Mouse (Mus musculus) T-helper 1 cell (primary cell): Measurements from ENCODE around the gene Gspt1.

Source experiments
- in situ Hi-C: fragments of 300-600 bp; cut with MboI, MseI; formaldehyde crosslinking; loops from one replicate; pipeline ENCODE4 v1.15.1; 2025; ENCODE audit warnings: high pct_unique_total_duplicates

Gspt1 gene

DNA sequence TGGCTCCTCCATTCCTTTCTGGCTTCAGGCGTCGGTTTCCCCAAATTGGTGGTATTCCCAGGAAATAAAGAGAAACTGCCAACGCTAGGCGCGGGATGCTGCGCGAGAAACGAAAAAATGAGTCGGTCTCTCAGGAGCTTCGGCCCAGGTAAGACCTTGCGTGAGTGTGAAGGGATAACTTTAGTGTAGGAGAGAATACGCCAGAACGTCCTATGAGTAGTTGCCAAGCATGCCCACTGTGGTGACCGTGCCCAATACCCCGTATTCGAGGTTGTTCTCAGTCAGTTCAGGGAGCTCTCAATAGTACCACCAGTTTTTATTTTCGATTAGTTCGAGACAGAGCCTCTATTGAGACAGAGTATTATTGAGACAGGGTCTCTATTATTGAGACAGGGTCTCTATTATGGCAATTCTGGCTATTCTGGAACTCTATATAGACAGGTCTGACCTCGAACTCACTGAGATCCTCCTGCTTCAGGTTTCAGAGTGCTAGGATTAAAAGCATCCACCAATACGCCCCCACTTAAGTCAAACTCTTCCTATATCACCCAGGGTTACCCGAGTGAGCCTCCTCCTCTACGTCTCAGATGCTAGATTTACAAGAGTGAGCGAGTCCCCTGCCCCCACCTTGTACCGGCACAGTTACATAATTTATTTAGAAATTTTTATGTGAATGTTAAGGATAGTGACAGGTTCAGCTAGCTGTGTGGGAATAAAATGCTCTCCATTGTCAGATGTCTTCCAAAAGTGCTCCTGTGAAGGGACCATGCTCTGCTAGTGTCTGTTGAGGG, 50.3 kb downstream of the Gspt1 start:
- in situ Hi-C loops, result no loop called here

DNA sequence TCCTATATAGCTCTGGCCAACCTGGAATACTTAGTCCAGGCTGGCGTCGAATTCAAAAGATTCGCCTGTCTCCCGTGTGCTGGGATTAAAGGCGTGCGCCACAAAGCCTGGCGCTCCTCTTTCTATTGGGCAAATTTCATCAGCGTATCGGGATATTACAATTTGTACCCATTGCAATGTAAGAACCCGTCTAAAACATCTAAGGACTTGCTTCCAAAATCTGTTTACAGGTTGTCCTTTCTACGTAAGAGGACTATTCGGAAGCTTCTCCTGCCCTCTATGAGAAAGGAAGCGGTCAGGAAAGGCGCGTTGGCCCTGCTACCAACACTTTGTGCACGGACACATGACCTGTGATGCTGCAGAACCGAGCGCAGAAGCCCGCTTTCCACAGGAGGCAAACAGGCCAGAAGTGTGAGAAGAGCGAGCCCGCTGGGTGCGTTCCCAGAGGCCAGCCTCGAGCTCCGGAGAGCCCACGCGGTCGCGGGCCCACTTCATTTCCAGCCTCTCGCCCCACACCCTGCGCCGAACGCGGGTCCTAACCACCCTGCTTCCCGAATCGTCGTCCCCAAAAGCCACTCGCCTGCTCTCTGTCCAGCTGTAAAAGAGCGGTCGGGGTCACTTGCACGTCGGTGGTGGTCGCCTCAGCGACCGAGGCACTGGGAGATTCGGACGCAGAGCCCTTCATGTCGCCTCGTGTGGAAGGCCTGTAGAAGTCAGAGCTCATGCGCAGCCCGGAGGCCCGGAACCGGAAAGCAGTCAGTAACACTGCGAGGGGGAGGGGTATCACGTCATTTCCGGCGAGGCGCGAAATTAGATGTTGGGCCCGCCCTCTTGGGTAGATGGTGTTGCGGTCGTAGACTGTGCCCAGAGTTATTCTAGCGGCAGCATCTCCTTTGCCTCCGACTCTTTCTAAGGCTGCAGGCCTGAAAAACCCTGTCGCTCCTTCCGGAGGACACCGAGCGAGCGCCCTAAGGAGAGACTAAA, 51.3 kb downstream of the Gspt1 start, which contains the start of gene Rsl1d1:
Gene Rsl1d1, minus strand, starts transcription at position 761 of the 984 bp plus-strand sequence.
- in situ Hi-C loops, result no loop called here

DNA sequence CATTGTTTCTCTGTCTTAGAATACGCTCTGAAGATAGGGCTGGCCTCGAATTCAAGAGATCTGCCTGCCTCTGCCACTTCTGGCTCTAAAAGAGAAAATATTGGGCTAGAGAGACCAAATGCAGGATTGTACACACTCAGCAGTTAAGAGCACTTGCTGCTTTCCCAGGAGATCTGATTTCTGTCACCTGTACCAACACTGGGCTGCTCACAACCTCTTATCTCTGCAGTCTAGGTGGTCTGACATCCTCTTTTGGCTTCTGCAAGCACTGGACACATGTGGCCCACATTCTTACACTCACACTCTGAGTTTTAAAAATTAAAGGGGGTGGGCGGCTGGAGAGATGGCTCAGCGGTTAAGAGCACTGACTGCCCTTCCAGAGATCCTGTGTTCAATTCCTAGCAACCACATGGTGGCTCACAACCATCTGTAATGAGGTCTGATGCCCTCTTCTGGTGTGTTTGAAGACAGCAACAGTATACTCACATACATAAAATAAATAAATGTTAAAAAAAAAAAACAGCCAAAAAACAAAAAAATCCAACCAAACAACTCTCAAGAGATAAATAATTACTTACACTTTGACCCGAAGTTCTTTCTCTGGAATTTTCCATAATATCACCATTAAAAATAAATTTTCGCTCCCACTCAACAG, 52.3 kb downstream of the Gspt1 start:
- in situ Hi-C loops, result no loop called here

DNA sequence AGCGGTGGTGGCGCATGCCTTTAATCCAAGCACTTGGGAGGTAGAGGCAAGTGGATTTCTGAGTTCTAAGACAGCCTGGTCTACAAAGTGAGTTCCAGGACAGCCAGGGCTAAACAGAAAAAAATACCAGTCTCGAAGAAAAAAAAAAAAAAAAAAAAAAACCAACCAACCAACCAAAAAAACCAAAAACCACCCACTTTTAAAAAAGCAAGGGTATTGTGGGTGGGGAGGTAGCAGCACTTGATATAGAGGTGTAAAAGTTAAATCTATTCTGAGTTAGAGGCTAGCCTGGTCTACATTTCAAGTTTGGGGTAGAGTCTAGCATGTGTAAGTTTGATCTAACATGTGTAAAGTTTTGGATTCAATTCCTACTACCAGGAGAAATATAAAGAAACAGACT, 53.9 kb downstream of the Gspt1 start:
- in situ Hi-C loops, result no loop called here

DNA sequence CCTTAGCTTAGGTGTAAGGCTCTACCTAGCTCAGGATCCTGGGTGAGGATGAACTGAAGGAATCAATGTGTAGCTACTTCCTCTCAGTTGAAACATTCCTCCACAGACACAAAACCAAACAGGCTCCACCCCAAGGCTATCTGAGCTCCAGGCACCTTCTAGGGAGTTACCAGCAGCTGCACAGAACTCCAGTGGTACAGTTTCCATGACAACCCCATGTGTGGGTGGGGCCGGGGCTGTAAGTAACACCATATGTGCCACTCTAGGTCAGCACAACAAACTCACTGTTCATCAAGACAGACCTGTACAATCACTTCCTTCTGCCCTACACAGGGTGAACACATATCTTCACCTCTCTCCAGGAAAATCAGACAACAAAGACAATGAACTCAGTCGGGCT, 55.7 kb downstream of the Gspt1 start:
- in situ Hi-C loops, result no loop called here

DNA sequence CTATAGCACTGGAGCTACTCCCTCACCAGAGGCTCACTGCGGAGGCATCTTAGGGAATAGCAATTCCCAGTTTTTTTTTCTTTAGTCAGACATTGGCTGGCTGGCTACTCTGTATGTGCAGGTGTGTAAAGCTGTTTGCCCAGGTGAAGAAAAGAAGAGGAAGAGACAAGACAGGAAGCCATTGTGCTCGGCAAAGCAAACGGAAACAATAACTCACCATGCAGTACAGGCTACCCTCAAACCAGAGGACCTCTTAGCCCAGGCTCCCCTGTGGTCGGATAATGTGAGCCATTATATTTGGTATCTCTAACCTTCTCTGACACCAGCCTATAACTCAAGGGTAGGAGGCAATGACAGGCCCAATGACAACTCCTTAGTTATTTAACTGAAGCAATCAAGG, 57.1 kb downstream of the Gspt1 start:
- in situ Hi-C loops, result no loop called here

DNA sequence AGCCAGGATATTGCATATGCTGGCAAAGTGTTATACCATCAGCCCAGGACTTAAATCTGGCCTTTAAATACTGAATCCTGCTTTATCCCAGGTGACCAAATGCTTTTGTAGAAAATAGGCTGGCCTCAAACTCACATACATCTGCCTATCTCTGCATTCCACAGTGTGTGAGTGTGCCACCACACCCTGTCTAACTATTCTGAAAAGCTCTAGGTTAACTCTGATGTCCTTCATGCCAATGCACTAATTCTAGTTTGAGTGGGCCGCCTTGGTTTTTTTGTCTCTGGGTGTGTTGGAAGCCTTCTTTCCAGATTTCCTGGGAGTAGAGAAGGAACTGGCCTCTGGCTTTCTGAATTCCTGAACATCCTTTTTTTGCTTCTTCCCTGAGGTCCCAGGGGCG, 60.9 kb downstream of the Gspt1 start:
- in situ Hi-C loops, result no loop called here

DNA sequence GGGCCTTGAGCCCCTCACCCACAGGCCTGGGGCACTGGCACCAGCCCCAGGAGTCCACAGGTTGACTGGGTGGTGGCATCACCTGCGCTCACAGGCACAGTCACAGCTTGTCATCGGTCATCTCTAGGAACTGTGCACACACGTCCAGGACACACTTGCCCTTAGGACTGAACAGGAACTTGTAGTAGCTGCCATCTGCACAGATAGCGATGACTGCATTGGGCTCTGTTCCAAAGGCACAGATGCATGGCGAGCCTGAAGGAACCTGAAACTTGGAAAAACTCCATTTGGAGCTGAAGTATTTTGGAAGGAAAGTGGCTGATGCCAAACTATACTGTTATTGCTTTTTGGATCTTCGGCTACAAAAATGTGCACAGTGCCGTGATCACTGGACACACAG, 64.0 kb downstream of the Gspt1 start:
- in situ Hi-C loops, result no loop called here

DNA sequence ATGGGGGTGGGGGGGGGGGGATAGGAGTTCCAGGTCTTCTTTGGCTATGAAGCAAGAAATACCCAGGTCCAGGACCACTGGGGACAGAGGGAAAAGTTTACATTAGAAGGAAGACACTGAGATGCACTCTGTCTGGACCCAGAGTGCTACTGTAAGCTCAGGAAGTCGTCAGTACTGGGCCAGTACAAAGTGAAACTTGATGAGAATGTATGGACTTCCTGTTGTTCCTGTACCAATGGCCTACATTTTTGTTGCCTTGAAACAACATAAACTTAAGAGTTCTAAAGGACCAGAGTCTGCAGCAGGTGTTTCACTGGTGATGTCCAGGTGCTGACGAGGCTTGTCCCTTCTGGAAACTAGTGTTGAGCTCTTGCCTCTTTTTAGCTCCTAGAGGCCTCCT, 76.7 kb downstream of the Gspt1 start:
- in situ Hi-C loops, result no loop called here

DNA sequence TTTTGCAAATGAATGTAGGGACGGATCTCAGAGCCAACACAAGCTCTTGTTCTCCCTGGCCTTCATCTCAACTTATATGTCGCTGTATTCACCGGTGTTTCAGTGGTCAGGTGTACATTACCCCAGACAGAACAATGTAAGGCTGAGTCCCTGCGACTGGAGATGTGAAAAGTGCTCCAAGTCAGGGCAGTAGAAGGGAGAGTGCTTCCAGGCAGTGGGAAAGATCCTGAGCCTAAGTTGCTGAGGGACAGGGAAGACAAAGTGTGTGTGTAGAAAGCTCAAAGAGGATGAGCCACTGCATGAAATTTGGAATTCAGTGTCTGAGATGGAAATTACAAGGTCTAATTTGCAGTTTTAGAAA, 77.3 kb downstream of the Gspt1 start:
- in situ Hi-C loops, result no loop called here

DNA sequence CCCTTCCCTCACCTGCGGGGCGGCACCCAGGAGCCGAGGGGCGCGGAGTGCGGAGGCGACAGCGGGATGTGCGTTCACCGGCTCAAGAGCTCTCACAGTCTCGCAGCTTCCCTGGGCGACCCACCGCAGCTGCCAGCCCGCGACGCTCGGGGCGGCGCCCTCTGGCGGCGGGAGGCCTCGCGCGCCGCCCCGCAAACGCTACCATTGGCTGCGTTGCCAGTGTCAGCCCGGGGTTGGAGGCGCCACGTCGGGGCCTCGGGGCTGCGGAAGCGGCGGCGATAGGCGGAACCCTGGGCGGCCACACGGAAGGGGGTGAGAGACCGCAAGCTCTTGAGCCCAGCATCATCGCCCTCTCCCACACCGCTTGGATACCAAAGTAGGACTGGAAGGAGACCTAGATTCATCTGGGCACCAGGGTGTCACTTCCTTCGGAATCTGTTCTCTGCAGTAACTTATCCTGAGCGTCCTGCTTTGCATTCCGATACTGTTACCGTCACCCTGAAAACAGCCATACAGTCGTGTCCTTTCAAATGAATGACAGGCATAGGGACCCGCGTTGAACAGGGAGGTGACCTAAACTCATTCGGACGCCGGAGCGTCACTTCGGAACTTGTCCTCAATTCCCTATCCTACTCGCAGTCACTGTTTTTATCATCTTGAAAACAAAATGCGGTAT, 77.8 kb downstream of the Gspt1 start, which contains the start of gene Zc3h7a:
Gene Zc3h7a, minus strand, starts transcription at position 186 of the 676 bp plus-strand sequence.
- in situ Hi-C loops, result no loop called here

DNA sequence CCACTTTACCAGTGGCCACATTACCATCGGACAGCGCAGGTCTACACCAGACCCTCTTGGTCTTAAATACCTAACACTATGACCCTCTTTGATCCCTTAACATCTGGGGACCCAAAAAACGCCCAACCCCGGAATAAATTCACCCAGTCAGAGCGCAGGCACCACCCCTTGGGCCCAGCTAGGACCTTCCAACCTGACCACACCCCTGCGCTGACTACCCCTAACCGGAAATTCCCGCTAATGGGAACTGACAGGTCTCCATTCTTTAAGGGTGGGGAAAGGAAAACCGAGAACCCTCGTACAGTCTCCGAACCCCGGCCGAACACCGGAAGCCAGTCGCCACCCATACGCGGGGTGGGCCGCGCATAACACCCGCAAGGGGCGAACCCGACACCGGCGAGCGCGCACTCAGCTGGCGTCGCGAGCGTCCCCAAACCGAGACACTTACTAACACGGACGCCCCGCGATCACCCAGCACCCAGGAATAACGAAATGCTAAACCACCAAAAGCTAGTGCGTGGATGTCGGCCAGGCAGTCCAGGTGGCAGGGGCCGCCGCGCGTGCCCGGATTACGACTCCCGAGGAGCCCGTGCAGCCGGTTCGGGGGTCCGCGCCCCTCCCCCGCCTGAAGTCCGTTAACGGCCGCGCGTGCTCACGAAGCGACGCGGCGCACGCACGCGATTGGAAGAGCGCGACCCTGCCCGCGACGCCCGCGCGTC, 78.5 kb downstream of the Gspt1 start:
- in situ Hi-C loops, result no loop called here

DNA sequence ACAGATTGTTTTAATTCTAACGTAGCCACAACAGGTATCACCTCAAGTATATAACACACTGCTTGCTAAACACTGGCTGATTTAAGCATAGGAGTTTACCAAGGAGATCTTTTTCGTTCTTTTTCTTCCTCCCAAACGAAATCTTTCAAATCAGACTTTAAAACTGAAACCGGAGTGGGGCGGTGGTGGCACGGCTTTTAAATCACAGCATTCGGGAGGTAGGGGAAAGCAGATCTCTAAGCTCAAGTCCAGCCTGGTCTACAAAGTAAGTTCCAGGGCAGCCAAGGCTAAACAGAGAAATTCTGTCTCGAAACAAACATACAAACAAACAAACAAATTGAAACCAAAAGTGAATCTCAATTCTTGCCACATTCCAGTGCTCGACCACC, 79.0 kb downstream of the Gspt1 start:
- in situ Hi-C loops, result no loop called here

DNA sequence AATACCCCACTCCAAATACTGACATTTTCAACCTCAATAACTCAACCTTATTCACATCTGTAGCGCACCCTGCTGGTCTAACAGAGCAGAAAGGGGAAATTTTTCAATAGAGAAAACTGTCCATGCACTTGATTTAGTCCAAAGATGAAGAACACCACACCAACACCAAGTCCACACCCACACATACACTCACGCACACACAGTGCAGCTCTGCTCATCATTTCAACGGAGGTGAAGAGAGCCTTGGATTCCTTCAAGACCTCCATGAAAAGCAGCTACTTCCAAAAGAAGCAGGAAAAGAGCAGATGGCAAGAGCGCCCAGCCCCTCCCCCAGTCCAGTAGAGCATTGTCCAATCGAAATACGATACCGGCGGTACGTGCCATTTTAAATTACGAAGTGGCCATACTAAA, 79.4 kb downstream of the Gspt1 start:
- in situ Hi-C loops, result loop anchor here (5.0 kb wide), 1 partner anchor 297 kb away; no protein-coding TSS in a partner anchor

DNA sequence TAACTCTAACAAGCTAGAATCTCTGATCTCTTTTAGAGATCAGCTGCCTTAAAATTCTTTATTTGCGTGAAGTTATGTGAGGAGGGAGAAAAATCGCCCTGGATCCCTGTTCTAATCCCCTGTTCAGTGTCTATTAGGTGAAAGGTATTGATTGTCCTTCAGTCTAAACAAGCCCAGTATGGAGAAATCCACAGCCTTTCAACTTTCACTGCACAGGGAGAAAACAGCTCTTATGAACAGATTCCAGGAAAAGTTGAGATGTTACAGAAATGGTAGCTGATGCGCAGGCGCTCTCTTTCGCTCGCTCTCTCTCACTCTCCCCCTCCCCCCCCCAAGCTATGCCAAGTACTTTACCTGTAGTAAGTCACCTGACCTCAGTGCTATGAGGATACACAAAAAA, 82.4 kb downstream of the Gspt1 start:
- in situ Hi-C loops, result loop anchor here (5.0 kb wide), 1 partner anchor 294 kb away; no protein-coding TSS in a partner anchor
